Mouse (Mus musculus) mouse embryonic stem cell (cell line): ENCODE measurements at regions not wholly inside any gene's neighbourhood (a gene's known extent, or its start where the extent isn't known, plus 50 kb on each side); places are given as distances from the start of the nearest gene placed in this dataset.

Experiments
- in situ Hi-C, 2 experiments: fragments of 300-500 bp; cut with MboI; formaldehyde crosslinking; loops; 1 replicate in 1 of 2; 3 replicates in 1 of 2; pipeline ENCODE4 v1.14.3; 2019 to 2020; ENCODE audit warnings: low sequenced_read_pairs in 2 of 2, low pct_unique_long_range_greater_than_20kb in 1 of 2, mixed read lengths in 1 of 2; ENCODE audit not compliant: unreplicated experiment in 1 of 2

- in situ Hi-C loops = no loop called here
Measured at GRCm38 (mm10) chr14:67626181-67626580, 1617.2 kb upstream of the Gulo start.

- in situ Hi-C loops = no loop called here
Measured at GRCm38 (mm10) chr14:67623841-67624480, 1615.0 kb upstream of the Gulo start.

GRCm38 (mm10) chr14:67622911-67623310 lies 1613.9 kb upstream of the Gulo start:
- in situ Hi-C loops = no loop called here

DNA sequence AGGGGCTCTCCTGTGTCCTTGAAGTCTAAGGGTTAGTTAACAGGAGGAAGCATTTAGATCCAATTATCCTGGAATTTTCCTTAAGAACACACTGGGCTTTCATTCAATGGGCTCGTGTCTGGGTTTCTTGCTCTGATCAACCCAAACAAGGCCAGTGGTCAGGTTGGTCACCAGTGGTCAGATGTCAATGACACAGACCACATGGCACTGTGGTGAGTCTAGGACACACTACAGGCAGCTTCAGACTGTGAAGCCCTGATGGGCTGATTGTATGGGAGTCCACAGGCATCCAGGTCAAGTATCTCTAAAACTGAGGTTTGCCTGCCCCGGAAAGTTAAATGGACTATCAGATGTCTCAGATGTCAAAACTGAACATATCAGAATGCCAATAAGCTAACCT lies 1612.5 kb upstream of the Gulo start:
- in situ Hi-C loops = no loop called here

DNA sequence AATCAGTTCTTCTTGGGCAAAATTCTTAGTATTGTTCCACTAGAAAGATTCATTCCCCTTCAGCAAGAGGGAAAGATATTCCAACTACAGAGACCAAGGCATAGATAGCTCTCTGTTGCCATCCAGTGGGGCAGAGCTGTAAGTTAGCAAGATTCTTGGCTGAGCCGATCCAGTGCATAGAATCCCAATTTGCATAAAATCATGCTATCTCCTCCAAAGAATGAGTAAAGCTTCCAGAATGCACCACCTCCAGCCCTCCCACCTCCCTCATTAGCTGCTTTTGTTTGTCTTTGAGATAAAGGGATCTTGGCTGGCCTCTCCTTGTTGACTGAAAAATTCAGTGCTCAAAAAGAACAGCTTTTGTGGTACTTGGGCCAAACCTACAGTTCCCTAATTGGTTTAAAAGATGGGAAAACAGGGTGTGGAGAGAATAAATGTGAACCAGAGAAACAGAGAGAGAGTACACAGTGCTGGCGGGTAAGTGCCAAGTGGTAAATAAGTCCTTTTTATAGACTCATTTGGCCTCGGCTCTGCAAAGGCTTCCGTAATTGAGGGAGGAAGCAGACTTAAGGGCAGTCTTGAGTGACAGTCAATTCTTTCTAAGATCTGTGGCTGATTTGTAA lies 1612.0 kb upstream of the Gulo start:
- in situ Hi-C loops = no loop called here

GRCm38 (mm10) chr14:67619571-67619970 lies 1610.6 kb upstream of the Gulo start:
- in situ Hi-C loops = no loop called here

DNA sequence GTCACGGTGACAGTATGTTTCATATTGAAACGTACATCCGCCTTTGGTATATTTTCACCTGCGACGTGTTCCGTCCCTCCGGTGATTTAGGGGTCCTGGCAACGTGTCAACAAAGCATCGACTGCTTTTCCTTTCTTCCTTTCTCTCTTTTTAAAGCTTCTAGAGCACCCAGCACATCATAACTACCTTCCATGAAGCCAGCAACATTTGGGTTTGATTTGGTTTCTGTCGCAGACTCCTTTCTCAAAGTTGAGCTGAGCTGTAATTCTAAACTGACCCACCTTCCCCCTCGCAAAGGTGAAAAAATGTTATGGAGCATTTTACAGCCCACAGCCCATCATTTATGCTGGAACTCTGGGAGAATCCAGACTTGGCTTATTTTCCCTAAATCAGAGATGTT lies 1605.4 kb upstream of the Gulo start:
- in situ Hi-C loops = no loop called here

DNA sequence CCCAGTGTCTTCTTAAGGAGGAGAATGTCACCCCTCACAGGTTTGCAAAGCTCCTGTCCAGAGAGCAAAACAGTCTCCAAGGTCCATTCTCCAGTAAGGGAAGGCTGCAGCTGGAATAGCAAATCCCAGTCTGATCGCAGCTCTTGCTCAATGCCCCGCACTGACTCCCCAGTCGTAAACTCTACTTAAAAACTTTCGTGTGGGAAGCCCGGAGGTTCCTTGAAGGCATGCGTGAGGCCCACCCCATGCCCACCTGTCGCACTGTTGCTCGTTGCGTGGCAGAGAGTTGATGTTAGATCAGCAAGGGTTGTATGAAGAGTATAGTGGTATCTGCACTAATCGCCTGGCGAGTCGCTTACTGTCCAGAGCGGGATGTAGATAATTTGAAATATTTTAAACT lies 1604.7 kb upstream of the Gulo start:
- in situ Hi-C loops = no loop called here

GRCm38 (mm10) chr14:67613221-67613620 lies 1604.2 kb upstream of the Gulo start:
- in situ Hi-C loops = no loop called here

DNA sequence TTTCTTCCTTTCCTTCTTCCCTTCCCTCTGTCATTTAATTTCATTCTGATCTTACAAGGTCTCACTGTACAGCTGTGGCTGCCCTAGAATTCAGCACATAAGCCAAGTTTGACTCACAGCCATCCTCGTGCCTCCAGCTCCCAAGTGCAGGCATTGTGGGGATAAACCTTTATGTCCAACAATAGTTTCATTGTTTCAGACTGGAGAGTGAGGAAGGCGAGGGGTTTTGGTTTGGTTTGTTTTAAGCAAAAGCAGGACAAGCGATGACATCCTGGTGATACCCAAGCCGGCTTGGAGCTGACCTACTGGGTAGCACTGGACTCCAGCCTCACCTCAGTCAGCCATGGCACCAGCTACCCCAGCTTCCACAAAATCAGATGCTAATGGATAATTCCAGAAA lies 1603.5 kb upstream of the Gulo start:
- in situ Hi-C loops = no loop called here

- in situ Hi-C loops = no loop called here
Measured at GRCm38 (mm10) chr14:67608262-67608661, 1599.3 kb upstream of the Gulo start.

DNA sequence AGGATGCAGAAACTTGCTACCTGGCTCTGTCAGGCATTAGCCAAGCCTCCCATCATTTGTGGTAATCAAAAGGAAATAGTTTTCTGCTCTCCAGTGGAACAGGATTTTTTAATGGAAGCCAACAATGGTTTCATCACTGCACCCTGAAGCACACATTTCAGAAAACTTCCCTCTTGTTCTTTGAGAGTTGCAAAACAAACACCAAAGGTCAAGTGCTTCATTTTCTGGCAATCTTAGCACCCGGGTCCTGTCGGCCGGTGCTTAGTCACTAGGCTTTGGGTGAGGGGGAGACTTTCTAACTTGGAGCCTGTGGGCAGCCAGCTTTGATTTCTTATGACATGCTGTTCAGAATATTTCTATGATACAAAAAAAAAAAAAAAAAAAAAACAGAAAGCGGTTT lies 1594.0 kb upstream of the Gulo start:
- in situ Hi-C loops = no loop called here

GRCm38 (mm10) chr14:67599734-67600133 lies 1590.7 kb upstream of the Gulo start:
- in situ Hi-C loops = no loop called here

GRCm38 (mm10) chr14:67588627-67589026 lies 1579.6 kb upstream of the Gulo start:
- in situ Hi-C loops = no loop called here

GRCm38 (mm10) chr14:67584456-67585048 lies 1575.5 kb upstream of the Gulo start:
- in situ Hi-C loops = no loop called here

GRCm38 (mm10) chr14:67582201-67582782 lies 1573.3 kb upstream of the Gulo start:
- in situ Hi-C loops = no loop called here

DNA sequence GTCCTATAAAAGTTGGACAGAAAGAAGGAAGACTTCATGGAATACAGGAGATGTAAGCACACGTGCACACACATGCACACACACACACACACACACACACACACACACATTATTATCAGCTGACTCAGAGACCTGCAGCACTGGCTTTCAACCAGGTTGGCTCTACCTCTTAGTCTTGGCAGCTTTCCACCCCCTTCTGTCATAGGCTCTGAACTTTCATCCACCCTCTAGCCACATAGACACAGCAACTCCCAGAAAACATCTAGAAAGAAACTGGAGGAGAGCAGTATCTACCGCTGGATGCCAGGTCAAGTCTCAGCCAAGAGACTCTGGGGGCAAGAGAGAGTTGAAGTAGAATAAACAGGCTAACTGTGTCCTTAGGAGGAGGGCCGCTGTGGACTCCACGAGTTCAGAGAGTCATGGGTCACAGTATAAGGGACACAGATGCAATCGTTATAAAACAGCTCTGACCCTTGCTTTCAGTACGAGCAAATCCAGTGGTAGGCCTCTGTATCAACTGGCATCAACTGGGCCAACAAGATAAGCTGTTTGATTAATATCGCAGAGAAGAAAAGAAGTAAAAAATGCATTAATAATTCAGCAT lies 1565.4 kb upstream of the Gulo start:
- in situ Hi-C loops = no loop called here

- in situ Hi-C loops = no loop called here
Measured at GRCm38 (mm10) chr14:67573451-67573995, 1564.5 kb upstream of the Gulo start.

DNA sequence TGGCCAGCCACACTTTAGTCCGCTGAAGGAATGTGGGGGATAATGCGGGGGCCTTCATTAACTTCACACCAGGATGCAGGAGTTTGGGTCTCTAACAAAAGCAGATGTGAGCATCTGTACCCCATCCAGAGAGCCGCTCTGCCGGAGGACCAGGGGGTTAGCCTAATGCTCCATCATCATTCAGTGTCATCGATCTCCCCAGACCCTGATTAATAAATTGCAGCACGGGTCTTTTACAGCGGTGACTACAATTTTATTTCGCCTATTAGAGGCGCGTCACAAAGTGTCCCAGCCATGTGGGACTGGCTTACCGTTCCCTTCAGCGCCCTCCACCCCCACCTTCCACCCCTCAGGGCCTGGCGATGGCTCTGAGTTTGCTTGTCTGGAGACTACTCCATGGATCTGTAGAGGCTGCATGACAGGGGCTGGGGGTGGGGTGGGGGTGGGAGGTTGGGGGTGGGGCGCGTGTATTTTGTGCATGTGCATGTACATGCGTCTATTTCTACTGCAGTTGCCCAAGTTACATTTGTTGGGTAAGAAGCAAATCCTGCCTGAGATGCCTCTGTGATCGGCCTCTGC lies 1560.8 kb upstream of the Gulo start:
- in situ Hi-C loops = no loop called here
